Mouse (Mus musculus): ENCODE data around the gene Itgb3bp.

The Itgb3bp gene

GRCm38 (mm10) chr4:99931240-99931580, 1.6 kb upstream of the Itgb3bp start:
- no peak for DNase-seq

- DNase-seq: no peak
Observed at GRCm38 (mm10) chr4:99930518-99931239, 1.1 kb upstream of the Itgb3bp start.

GRCm38 (mm10) chr4:99929149-99929612, 432 bp downstream of the Itgb3bp start, which contains the start of gene Pgm1:
Pgm1 (plus strand) TSS chr4:99929414.
- peak; percentile 77 to 85 for DNase-seq

GRCm38 (mm10) chr4:99928521-99928920, 1.1 kb downstream of the Itgb3bp start:
- DNase-seq: no peak

GRCm38 (mm10) chr4:99926380-99926779, 3.2 kb downstream of the Itgb3bp start:
- no peak for DNase-seq

- DNase-seq: no peak
Observed at GRCm38 (mm10) chr4:99913894-99914451, 15.6 kb downstream of the Itgb3bp start.

GRCm38 (mm10) chr4:99882405-99882804, 47.2 kb downstream of the Itgb3bp start:
- DNase-seq: no peak

- DNase-seq: no peak
Observed at GRCm38 (mm10) chr4:99881882-99882281, 47.7 kb downstream of the Itgb3bp start.

GRCm38 (mm10) chr4:99829094-99830073, 100.2 kb downstream of the Itgb3bp start, which contains the start of gene Efcab7:
Efcab7 (plus strand) TSS chr4:99829198.
- peak; percentile 61 to 77 for DNase-seq

GRCm38 (mm10) chr4:99828739-99829093, 100.9 kb downstream of the Itgb3bp start:
- DNase-seq: no peak

- no peak for DNase-seq
Observed at GRCm38 (mm10) chr4:99828337-99828736, 101.3 kb downstream of the Itgb3bp start.

GRCm38 (mm10) chr4:99816697-99817460, 112.7 kb downstream of the Itgb3bp start:
- DNase-seq: no peak

GRCm38 (mm10) chr4:99792365-99792764, 137.2 kb downstream of the Itgb3bp start:
- DNase-seq: no peak

GRCm38 (mm10) chr4:99773041-99773440, 156.6 kb downstream of the Itgb3bp start:
- no peak for DNase-seq

GRCm38 (mm10) chr4:99770555-99770954, 159.1 kb downstream of the Itgb3bp start:
- DNase-seq: no peak

- DNase-seq: no peak
Observed at GRCm38 (mm10) chr4:99766753-99767152, 162.9 kb downstream of the Itgb3bp start.

GRCm38 (mm10) chr4:99766303-99766702, 163.3 kb downstream of the Itgb3bp start:
- DNase-seq: no peak

- no peak for DNase-seq
Observed at GRCm38 (mm10) chr4:99752426-99752825, 177.2 kb downstream of the Itgb3bp start.

GRCm38 (mm10) chr4:99739836-99740235, 189.8 kb downstream of the Itgb3bp start:
- DNase-seq: no peak

GRCm38 (mm10) chr4:99725914-99726451, 203.6 kb downstream of the Itgb3bp start:
- DNase-seq: no peak

- DNase-seq: no peak
Observed at GRCm38 (mm10) chr4:99724331-99724730, 205.3 kb downstream of the Itgb3bp start.

- DNase-seq: no peak
Observed at GRCm38 (mm10) chr4:99717905-99718304, 211.7 kb downstream of the Itgb3bp start.

All from spleen, adult 18-20 months (tissue).